ENCODE assay signal across 21 mouse cellular contexts in the genomic region with DNA sequence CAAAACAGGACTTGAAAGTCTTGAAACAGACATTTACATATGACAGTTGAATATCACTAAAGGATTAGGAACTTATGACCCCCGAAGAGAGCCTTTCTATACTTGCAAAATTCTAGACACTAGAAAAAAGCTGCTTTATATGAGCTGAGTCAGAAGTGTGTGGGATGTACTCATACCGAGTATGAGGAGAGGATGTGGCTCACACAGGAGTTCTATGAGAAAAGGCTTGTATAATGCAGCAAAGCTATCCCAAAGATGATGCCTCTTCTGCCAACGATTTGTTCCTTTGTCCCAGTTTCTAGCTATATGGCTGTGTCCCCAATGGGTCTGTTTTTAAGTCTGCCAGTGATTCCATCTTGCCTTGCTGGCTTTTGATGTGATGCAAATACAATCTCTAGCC.
DNase-seq lines count a peak whose midpoint lies in the region; ATAC-seq and TF ChIP-seq lines count a peak whose summit lies in the region.
"Had no signal": no experiment of that assay in that cellular context is flagged by ENCODE, and none has a peak within 500 bp of the region (broad histone marks: within the 10 kb centered on the region; RNA-seq: fewer than 3 reads in every experiment).

No protein-coding gene starts in this region.

- H3K27ac ChIP-seq in gastrocnemius, adult 2 months = no peak overlapping the region
- H3K27ac ChIP-seq: embryonic facial prominence, embryonic 10.5 days; forebrain, embryonic 15.5 days; heart, adult 2 months; hindbrain, embryonic 10.5 days; hindbrain, embryonic 14.5 days; intestine, embryonic 15.5 days had no signal

- no peak overlapping the region for H3K4me3 ChIP-seq in gastrocnemius, adult 2 months
- H3K4me3 ChIP-seq: embryonic facial prominence, embryonic 10.5 days; forebrain, embryonic 15.5 days; heart, adult 2 months; heart, embryonic 12.5 days; hindbrain, embryonic 10.5 days; intestine, embryonic 15.5 days had no signal

- intact Hi-C loops in gastrocnemius, adult 2 months (cut with DNase I) = no loop called here

- ATAC-seq in erythroblast, adult 5-6 weeks (replicated peaks; ENCODE audit: low FRiP score, poor library complexity, severe bottlenecking) = no peak
- ATAC-seq: forebrain, embryonic 15.5 days; intestine, embryonic 15.5 days had no signal

- peak; percentile 33 to 64 for DNase-seq in frontal cortex, adult 2 months (ENCODE audit: extremely low spot score in 1 of 2, low spot score in 1 of 2)
- no peak for DNase-seq in frontal cortex, postnatal 14 days (ENCODE audit: low spot score in 2 of 2)
- DNase-seq in right cerebral cortex, adult 18-20 months = peak; percentile 54
- DNase-seq in right cerebral cortex, postnatal 25 days = no peak
- peak; percentile 5 to 47 for DNase-seq in left cerebral cortex, adult 8-10 months (ENCODE audit: low spot score in 2 of 2)
- no peak for DNase-seq in gastrocnemius, adult 2 months
- DNase-seq in natural killer cell, adult 2 months (ENCODE audit: low spot score in 2 of 2) = no peak
- DNase-seq: adrenal gland, adult 2 months; adrenal gland, postnatal 25 days; cerebellum, adult 11 months; cerebellum, adult 9-10 months; cerebellum, postnatal 36 days; gastrocnemius, postnatal 10 days; heart, adult 2 months had no signal

- no peak for TF ChIP-seq CTCF in gastrocnemius, adult 2 months (IDR thresholded peaks at IDR 0.05)

Comparison
In these comparisons a context has a peak if more than half of its experiments do, and no peak if none do; other contexts are left out.
1. DNase-seq: peak in frontal cortex, adult 2 months (2 of 2), right cerebral cortex, adult 18-20 months (single experiment) and left cerebral cortex, adult 8-10 months (2 of 2); none in frontal cortex, postnatal 14 days (0 of 2), right cerebral cortex, postnatal 25 days (single experiment), gastrocnemius, adult 2 months (single experiment) and natural killer cell, adult 2 months (0 of 2).